Mouse (Mus musculus) cerebellum, adult 2 months (tissue): ENCODE results near the gene Pde2a.

ENCODE experiments used
- CTCF ChIP-seq: fragments of 200-500 bp; IDR thresholded peaks from 2 replicates; pipeline ENCODE4 v1.5.1; 2011; ENCODE audit warnings: low read depth, mild to moderate bottlenecking, control low read depth, low read length, moderate library complexity, borderline replicate concordance; ENCODE audit not compliant: insufficient read depth
- POLR2A ChIP-seq: fragments of 200-500 bp; IDR thresholded peaks from 2 replicates; pipeline ENCODE4 v1.6.1; 2011; ENCODE audit warnings: low read length, control low read depth, borderline replicate concordance; ENCODE audit not compliant: insufficient read depth

- TF ChIP-seq POLR2A (no peak), CTCF (no peak)
These were observed 113.6 kb downstream of the Pde2a start for GRCm38 (mm10) chr7:101535102-101535501.
